Mouse (Mus musculus): Measurements from ENCODE around the gene Qk.

DNA sequence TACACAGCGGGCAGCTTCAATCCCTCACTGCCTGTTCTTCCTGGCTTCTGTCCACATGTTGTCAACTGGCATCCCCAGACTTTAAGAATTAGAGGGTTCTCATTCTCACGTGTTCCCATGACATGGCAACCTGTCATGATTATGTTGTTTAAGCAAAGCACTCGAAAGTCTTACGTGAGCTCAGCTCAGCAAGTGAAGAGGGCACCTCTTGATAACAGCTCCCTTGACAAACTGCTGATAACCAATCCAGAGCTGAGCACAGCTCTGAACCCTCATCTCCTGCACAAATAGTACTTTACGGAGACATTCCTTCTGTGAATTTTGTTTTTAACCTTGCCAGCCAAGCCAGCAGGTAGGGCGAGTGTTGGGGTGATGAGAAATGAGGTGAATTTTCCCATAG lies 159.2 kb downstream of the Qk start:
- TF ChIP-seq CTCF (IDR thresholded peaks at IDR 0.05; ENCODE audit: extremely low read depth, insufficient read depth, insufficient read length, insufficient replicate concordance) (no peak), POLR2A (IDR thresholded peaks at IDR 0.05; ENCODE audit: low read depth, low read length) (no peak)

Data from spleen, adult 2 months (tissue).